Mouse (Mus musculus) urinary bladder, adult 2 months (tissue): ENCODE results near the gene Mamstr. TPM values are rescaled to one million over a fixed set of nuclear protein-coding genes. Genes with fewer than 3 reads are reported as not detected.

Source experiments
- DNase-seq: peaks from one replicate; pipeline ENCODE4 v3.0.0; 2022; ENCODE audit warnings: low spot score
- polyA plus RNA-seq: library from polyadenylated mRNA; depleted of rRNA; stranded (reverse); fragments of >200 nt; gene quantifications from 2 replicates; pipeline ENCODE4 v1.2.3, GENCODE M21; 2012

Gene Mamstr
- polyA plus RNA-seq, 1 experiment: 8.4 TPM

GRCm38 (mm10) chr7:45628364-45629294 lies 11.1 kb upstream of the Mamstr start:
- DNase-seq: peak; percentile 93

GRCm38 (mm10) chr7:45630064-45630907 lies 9.5 kb upstream of the Mamstr start:
- no peak for DNase-seq

- DNase-seq: no peak
These were observed 7.3 kb upstream of the Mamstr start for GRCm38 (mm10) chr7:45632499-45632898.

- DNase-seq: no peak
These were observed 4.7 kb upstream of the Mamstr start for GRCm38 (mm10) chr7:45634946-45635681.

- DNase-seq: no peak
These were observed 3.8 kb upstream of the Mamstr start for GRCm38 (mm10) chr7:45635711-45636688.

GRCm38 (mm10) chr7:45637710-45638109 lies 2.1 kb upstream of the Mamstr start:
- DNase-seq: no peak

GRCm38 (mm10) chr7:45638623-45639401 lies 965 bp upstream of the Mamstr start:
- peak; percentile 66 for DNase-seq

- DNase-seq: no peak
These were observed 597 bp downstream of the Mamstr start for GRCm38 (mm10) chr7:45640191-45640957.

- DNase-seq: no peak
These were observed 1.7 kb downstream of the Mamstr start for GRCm38 (mm10) chr7:45641391-45642040.

- no peak for DNase-seq
These were observed 2.3 kb downstream of the Mamstr start for GRCm38 (mm10) chr7:45642083-45642482.

- no peak for DNase-seq
These were observed 2.9 kb downstream of the Mamstr start for GRCm38 (mm10) chr7:45642503-45643255.

GRCm38 (mm10) chr7:45643441-45644178 lies 3.8 kb downstream of the Mamstr start:
- peak; percentile 72 for DNase-seq

- no peak for DNase-seq
These were observed 4.4 kb downstream of the Mamstr start for GRCm38 (mm10) chr7:45644183-45644582.

- DNase-seq: no peak
These were observed 5.3 kb downstream of the Mamstr start for GRCm38 (mm10) chr7:45644872-45645590.

- no peak for DNase-seq
These were observed 5.8 kb downstream of the Mamstr start for GRCm38 (mm10) chr7:45645591-45645971.

GRCm38 (mm10) chr7:45646671-45647070 lies 6.9 kb downstream of the Mamstr start:
- DNase-seq: no peak
